Mouse (Mus musculus): ENCODE results near the gene Tnks1bp1. TPM values are rescaled to one million over a fixed set of nuclear protein-coding genes. Genes with fewer than 3 reads are reported as not detected.
A peak's percentile ranks its signal among the peaks of the same experiment; 100 is the strongest.

The Tnks1bp1 gene
- polyA plus RNA-seq, 1 experiment from 2014 or later = 6.5 TPM

GRCm38 (mm10) chr2:85036507-85037046 lies 11.2 kb upstream of the Tnks1bp1 start:
- Histone ChIP-seq H3K9ac (replicated peaks) (peak overlapping the region; percentile 91), H3K27ac (ENCODE audit: low read depth) (peak overlapping the region; percentile 56; the same call in 1 of the 2 replicates), H3K4me2 (ENCODE audit: low read depth, low read length) (peak overlapping the region; percentile 83), H3K9me3 (ENCODE audit: low read length) (no peaks in the 10 kb centered on the region), H3K27me3 (ENCODE audit: insufficient read depth, low read length) (no peaks in the 10 kb centered on the region), H3K36me3 (replicated peaks; ENCODE audit: insufficient read depth, low read length) (peaks cover 23% of the 10 kb centered on the region), H3K4me1 (ENCODE audit: insufficient read depth) (peaks cover 21% of the 10 kb centered on the region), H3K4me3 (ENCODE audit: low read depth, low read length) (peak overlapping the region; percentile 72)
- ATAC-seq (peak; percentile 20), DNase-seq (no peak)
- WGBS (ENCODE audit: insufficient replicate concordance) = 5% methylated on average over 11 of the region's 11 CpGs
- TF ChIP-seq EP300 (IDR thresholded peaks at IDR 0.05; ENCODE audit: low read depth) (no peak), CTCF (IDR thresholded peaks at IDR 0.05; ENCODE audit: low read depth) (no peak)

- WGBS (ENCODE audit: insufficient replicate concordance) = 1% methylated on average over 66 of the region's 66 CpGs
- peak within 1 kb of the TSS; percentile 91 for H3K9ac ChIP-seq (replicated peaks)
Measured at GRCm38 (mm10) chr2:85037047-85038026, 10.5 kb upstream of the Tnks1bp1 start, which contains the start of the genes Ssrp1 and P2rx3. Gene Ssrp1, plus strand, starts transcription at chr2:85037234. Gene P2rx3, minus strand, starts transcription at chr2:85037462.

GRCm38 (mm10) chr2:85038336-85038735 lies 9.5 kb upstream of the Tnks1bp1 start:
- no peak for TF ChIP-seq EP300 (IDR thresholded peaks at IDR 0.05; ENCODE audit: low read depth)
- no peak for TF ChIP-seq CTCF (IDR thresholded peaks at IDR 0.05; ENCODE audit: low read depth)
- H3K4me1 ChIP-seq (ENCODE audit: insufficient read depth) = peaks cover 21% of the 10 kb centered on the region
- H3K9ac ChIP-seq (replicated peaks) = peak overlapping the region; percentile 91
- peaks cover 40% of the 10 kb centered on the region for H3K36me3 ChIP-seq (replicated peaks; ENCODE audit: insufficient read depth, low read length)
- H3K9me3 ChIP-seq (ENCODE audit: low read length) = no peaks in the 10 kb centered on the region
- H3K4me3 ChIP-seq (ENCODE audit: low read depth, low read length) = peak overlapping the region; percentile 72
- H3K27me3 ChIP-seq (ENCODE audit: insufficient read depth, low read length) = no peaks in the 10 kb centered on the region
- ATAC-seq (no peak), DNase-seq (no peak)
- H3K27ac ChIP-seq (ENCODE audit: low read depth) = peak overlapping the region; percentile 56; the same call in 1 of the 2 replicates
- 79% methylated on average over 13 of the region's 13 CpGs for WGBS (ENCODE audit: insufficient replicate concordance)
- H3K4me2 ChIP-seq (ENCODE audit: low read depth, low read length) = peak overlapping the region; percentile 83

More at GRCm38 (mm10) chr2:85037047-85038026, 10.5 kb upstream of the Tnks1bp1 start, which contains the start of the genes Ssrp1 and P2rx3:
- H3K27me3 ChIP-seq (ENCODE audit: insufficient read depth, low read length) = no peaks in the 10 kb centered on the region
- no peaks in the 10 kb centered on the region for H3K9me3 ChIP-seq (ENCODE audit: low read length)
- TF ChIP-seq EP300 (IDR thresholded peaks at IDR 0.05; ENCODE audit: low read depth) = peak; percentile 72
- TF ChIP-seq CTCF (IDR thresholded peaks at IDR 0.05; ENCODE audit: low read depth) = no peak
- H3K27ac ChIP-seq (ENCODE audit: low read depth) = peak within 1 kb of the TSS; percentile 56
- H3K4me3 ChIP-seq (ENCODE audit: low read depth, low read length) = peak within 1 kb of the TSS; percentile 72
- H3K4me1 ChIP-seq (ENCODE audit: insufficient read depth) = peaks cover 21% of the 10 kb centered on the region
- peak; percentile 94 for DNase-seq
- ATAC-seq = peak; percentile 94
- H3K36me3 ChIP-seq (replicated peaks; ENCODE audit: insufficient read depth, low read length) = peaks cover 30% of the 10 kb centered on the region
- H3K4me2 ChIP-seq (ENCODE audit: low read depth, low read length) = peak within 1 kb of the TSS; percentile 83

GRCm38 (mm10) chr2:85043623-85044022 lies 4.2 kb upstream of the Tnks1bp1 start:
- H3K4me2 ChIP-seq (ENCODE audit: low read depth, low read length) = no peak overlapping the region
- ATAC-seq (no peak), DNase-seq (no peak)
- no peaks in the 10 kb centered on the region for H3K9me3 ChIP-seq (ENCODE audit: low read length)
- peaks cover 14% of the 10 kb centered on the region for H3K4me1 ChIP-seq (ENCODE audit: insufficient read depth)
- H3K36me3 ChIP-seq (replicated peaks; ENCODE audit: insufficient read depth, low read length) = peaks cover 76% of the 10 kb centered on the region
- H3K4me3 ChIP-seq (ENCODE audit: low read depth, low read length) = no peak overlapping the region
- no peaks in the 10 kb centered on the region for H3K27me3 ChIP-seq (ENCODE audit: insufficient read depth, low read length)
- WGBS (ENCODE audit: insufficient replicate concordance) = 84% methylated on average over 7 of the region's 7 CpGs
- TF ChIP-seq EP300 (IDR thresholded peaks at IDR 0.05; ENCODE audit: low read depth) (no peak), CTCF (IDR thresholded peaks at IDR 0.05; ENCODE audit: low read depth) (no peak)
- H3K9ac ChIP-seq (replicated peaks) = no peak overlapping the region
- no peak overlapping the region for H3K27ac ChIP-seq (ENCODE audit: low read depth)

- DNase-seq (no peak), ATAC-seq (no peak)
- H3K9ac ChIP-seq (replicated peaks) = no peak overlapping the region
- TF ChIP-seq CTCF (IDR thresholded peaks at IDR 0.05; ENCODE audit: low read depth) (no peak), EP300 (IDR thresholded peaks at IDR 0.05; ENCODE audit: low read depth) (no peak)
- H3K27me3 ChIP-seq (ENCODE audit: insufficient read depth, low read length) = no peaks in the 10 kb centered on the region
- H3K27ac ChIP-seq (ENCODE audit: low read depth) = 0 out of 2 replicates have a peak overlapping the region, but pooled peaks have one; percentile 75
- 84% methylated on average over 8 of the region's 8 CpGs for WGBS (ENCODE audit: insufficient replicate concordance)
- H3K9me3 ChIP-seq (ENCODE audit: low read length) = no peaks in the 10 kb centered on the region
- peaks cover 57% of the 10 kb centered on the region for H3K36me3 ChIP-seq (replicated peaks; ENCODE audit: insufficient read depth, low read length)
- peaks cover 25% of the 10 kb centered on the region for H3K4me1 ChIP-seq (ENCODE audit: insufficient read depth)
- H3K4me2 ChIP-seq (ENCODE audit: low read depth, low read length) = no peak overlapping the region
- no peak overlapping the region for H3K4me3 ChIP-seq (ENCODE audit: low read depth, low read length)
Measured at GRCm38 (mm10) chr2:85046222-85046621, 1.6 kb upstream of the Tnks1bp1 start.

- Histone ChIP-seq H3K36me3 (replicated peaks; ENCODE audit: insufficient read depth, low read length) (peaks cover 48% of the 10 kb centered on the region), H3K4me3 (ENCODE audit: low read depth, low read length) (peak overlapping the region; percentile 77), H3K27ac (ENCODE audit: low read depth) (peak overlapping the region; percentile 75), H3K9ac (replicated peaks) (peak overlapping the region; percentile 40; the same call in 1 of the 2 replicates), H3K27me3 (ENCODE audit: insufficient read depth, low read length) (no peaks in the 10 kb centered on the region), H3K4me2 (ENCODE audit: low read depth, low read length) (peak overlapping the region; percentile 93), H3K9me3 (ENCODE audit: low read length) (no peaks in the 10 kb centered on the region), H3K4me1 (ENCODE audit: insufficient read depth) (peaks cover 25% of the 10 kb centered on the region)
- TF ChIP-seq CTCF (IDR thresholded peaks at IDR 0.05; ENCODE audit: low read depth) (no peak), EP300 (IDR thresholded peaks at IDR 0.05; ENCODE audit: low read depth) (no peak)
- ATAC-seq (peak; percentile 15; the same call in 1 of the 2 replicates), DNase-seq (no peak)
- WGBS (ENCODE audit: insufficient replicate concordance) = 62% methylated on average over 10 of the region's 10 CpGs
Measured at GRCm38 (mm10) chr2:85047081-85047480, 741 bp upstream of the Tnks1bp1 start.
